Mouse (Mus musculus): ENCODE measurements around the gene Dusp6.

DNA sequence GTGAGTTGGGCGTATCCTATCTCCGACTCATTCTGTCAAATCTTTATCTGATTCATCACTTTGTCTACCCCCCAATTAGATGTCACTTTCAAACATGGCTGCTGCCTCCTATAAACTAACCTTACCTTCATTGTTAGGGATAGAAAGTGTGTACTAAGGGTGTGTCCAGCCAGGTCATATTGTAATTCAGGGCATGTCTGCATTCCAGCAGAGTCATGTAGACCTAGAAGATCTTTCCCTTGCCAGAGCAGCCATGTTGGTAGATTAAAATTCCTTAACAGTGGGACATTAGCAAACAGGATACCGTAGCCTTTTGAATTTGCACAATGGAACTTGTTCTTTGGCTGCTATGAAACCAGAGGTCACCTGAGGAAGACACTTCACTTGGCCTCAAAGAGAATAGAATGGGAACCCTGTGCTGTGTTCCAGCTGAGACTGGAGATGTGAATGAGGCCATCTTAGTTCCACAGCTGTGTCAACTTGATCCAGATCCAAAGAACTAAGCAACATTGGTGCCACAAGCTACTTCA, 30.1 kb downstream of the Dusp6 start:
- TF ChIP-seq POLR2A (IDR thresholded peaks at IDR 0.05; ENCODE audit: insufficient read depth, low read length) = no peak
- TF ChIP-seq CTCF (IDR thresholded peaks at IDR 0.05; ENCODE audit: low read depth, low read length) = no peak
- no peak for TF ChIP-seq EP300 (IDR thresholded peaks at IDR 0.05; ENCODE audit: insufficient read depth, low read depth, low read length)

Measured in ES-Bruce4 (cell line).